Mouse (Mus musculus): ENCODE measurements around the gene Pla2g4a. TPM values are rescaled to one million over a fixed set of nuclear protein-coding genes. Genes with fewer than 3 reads are reported as not detected.
A peak's percentile ranks its signal among the peaks of the same experiment; 100 is the strongest.

The Pla2g4a gene
- total RNA-seq (2012; rRNA removed) = 6.4 and 8.6 TPM in 2 replicates
- polyA plus RNA-seq (2012; ENCODE audit: insufficient read depth in 1 of 2, insufficient read length in 2 of 2, low read depth in 1 of 2, low replicate concordance in 2 of 2, missing spikeins in 1 of 2) = 10 to 100 TPM in 1 of 2 experiments, not detected in 1; 14.4 TPM

- Histone ChIP-seq H3K27me3 (ENCODE audit: control insufficient read depth in 1 of 2, insufficient read depth in 2 of 2, low read length in 2 of 2) (no peaks in the 10 kb centered on the region), H3K36me3 (ENCODE audit: control insufficient read depth in 1 of 2, insufficient read depth in 2 of 2, low read length in 2 of 2) (peaks cover 0 to 38% of the 10 kb centered on the region in 2 experiments; a peak in 2 of 4 replicates), H3K9ac (ENCODE audit: control insufficient read depth, low read depth, low read length, poor library complexity, severe bottlenecking) (peak within 1 kb of the TSS; percentile 97), H3K9me3 (replicated peaks; ENCODE audit: insufficient read depth, low read length) (no peaks in the 10 kb centered on the region), H3K79me2 (ENCODE audit: control insufficient read depth, insufficient read depth, low read length, poor library complexity) (peaks cover 6% of the 10 kb centered on the region), H3K4me1 (ENCODE audit: control insufficient read depth in 1 of 2, insufficient read depth in 2 of 2, low read length in 2 of 2) (peaks cover 16 to 17% of the 10 kb centered on the region in 2 experiments), H3K4me3 (ENCODE audit: control insufficient read depth in 1 of 2, insufficient read depth in 1 of 2, low read depth in 2 of 2, low read length in 2 of 2) (peak within 1 kb of the TSS; percentile 85 to 99), H3K27ac (ENCODE audit: control insufficient read depth, low read depth, low read length) (peak within 1 kb of the TSS; percentile 100)
- DNase-seq (ENCODE audit: low read depth, low spot score) = peak; percentile 88
- TF ChIP-seq GATA1 (IDR thresholded peaks at IDR 0.05; ENCODE audit: low read depth, low read length) (0 out of 2 replicates have a peak, but pooled peaks have one; percentile 4), POLR2AphosphoS5 (IDR thresholded peaks at IDR 0.05; ENCODE audit: borderline replicate concordance, low read depth, low read length) (no peak), EP300 (IDR thresholded peaks at IDR 0.05; ENCODE audit: low read depth in 1 of 2, low read length in 2 of 2) (no peak), MYC (IDR thresholded peaks at IDR 0.05; ENCODE audit: low read depth, low read length) (peak; percentile 15; the same call in 1 of the 2 replicates), CHD2 (IDR thresholded peaks at IDR 0.05; ENCODE audit: low read length) (no peak), POLR2AphosphoS2 (IDR thresholded peaks at IDR 0.05; ENCODE audit: low read length) (0 out of 2 replicates have a peak, but pooled peaks have one; percentile 25), MAX (IDR thresholded peaks at IDR 0.05; ENCODE audit: low read length) (peak; percentile 72), ETS1 (IDR thresholded peaks at IDR 0.05; ENCODE audit: low read depth, low read length) (0 out of 2 replicates have a peak, but pooled peaks have one; percentile 24), ZMIZ1 (IDR thresholded peaks at IDR 0.05; ENCODE audit: low read depth, low read length) (no peak), MAZ (IDR thresholded peaks at IDR 0.05; ENCODE audit: low read depth, low read length) (0 out of 2 replicates have a peak, but pooled peaks have one; percentile 3), E2F4 (IDR thresholded peaks at IDR 0.05; ENCODE audit: borderline replicate concordance, low read depth, low read length) (peak; percentile 89), BHLHE40 (IDR thresholded peaks at IDR 0.05; ENCODE audit: borderline replicate concordance, low read depth, low read length) (no peak), HCFC1 (IDR thresholded peaks at IDR 0.05; ENCODE audit: low read depth, low read length) (peak; percentile 71), USF1 (IDR thresholded peaks at IDR 0.05; ENCODE audit: low read depth, low read length) (peak; percentile 94), POLR2A (IDR thresholded peaks at IDR 0.05; ENCODE audit: control insufficient read depth in 1 of 2, insufficient read depth in 1 of 2, low read depth in 1 of 2, low read length in 2 of 2, poor library complexity in 1 of 2) (peak; percentile 52 to 68; a peak in 3 of 4 replicates), SMC3 (IDR thresholded peaks at IDR 0.05; ENCODE audit: low read depth, low read length) (no peak), JUND (IDR thresholded peaks at IDR 0.05; ENCODE audit: low read depth, low read length) (no peak), NELFE (IDR thresholded peaks at IDR 0.05; ENCODE audit: low read depth, low read length) (peak; percentile 37), RCOR1 (IDR thresholded peaks at IDR 0.05; ENCODE audit: low read depth, low read length) (no peak), TBP (IDR thresholded peaks at IDR 0.05; ENCODE audit: low read depth, low read length) (peak; percentile 47; the same call in 1 of the 2 replicates), ZKSCAN1 (IDR thresholded peaks at IDR 0.05; ENCODE audit: low read depth, low read length) (no peak), SIN3A (IDR thresholded peaks at IDR 0.05; ENCODE audit: low read length) (no peak; the same call in none of the 2 replicates), USF2 (IDR thresholded peaks at IDR 0.05; ENCODE audit: borderline replicate concordance in 1 of 2, insufficient read depth in 1 of 2, low read depth in 1 of 2, low read length in 2 of 2) (peak in 1 of 2 experiments; percentile 78; a peak in 2 of 4 replicates), MYB (IDR thresholded peaks at IDR 0.05; ENCODE audit: low read depth, low read length) (no peak), MXI1 (IDR thresholded peaks at IDR 0.05; ENCODE audit: low read depth, low read length) (peak; percentile 56; the same call in 1 of the 2 replicates)
Observed at GRCm38 (mm10) chr1:149960734-149961424, at the start of gene Pla2g4a. Pla2g4a (minus strand) TSS chr1:149961290.
